ENCODE assay signal across 12 mouse cellular contexts in genomic region chr12:54251942-54252400, GRCm38 (mm10). TPM values are rescaled to one million over a fixed set of nuclear protein-coding genes. Genes with fewer than 3 reads are reported as not detected.
A peak's percentile ranks its signal among the peaks of the same experiment; 100 is the strongest.
DNase-seq lines count a peak whose midpoint lies in the region; ATAC-seq and TF ChIP-seq lines count a peak whose summit lies in the region.
"Had no signal": no experiment of that assay in that cellular context is flagged by ENCODE, and none has a peak within 500 bp of the region (broad histone marks: within the 10 kb centered on the region; RNA-seq: fewer than 3 reads in every experiment).

No protein-coding gene starts in this region.

- no peak overlapping the region for H3K9ac ChIP-seq in intestine, postnatal 0 days (ENCODE audit: low read depth, low read length)
- H3K9ac ChIP-seq: forebrain, embryonic 13.5 days had no signal

- peaks cover 3% of the 10 kb centered on the region; the same call in 1 of the 2 replicates for H3K4me1 ChIP-seq in intestine, postnatal 0 days (replicated peaks; ENCODE audit: control insufficient read depth, insufficient read depth, low read length)
- H3K4me1 ChIP-seq: forebrain, embryonic 13.5 days had no signal

- ATAC-seq in intestine, postnatal 0 days, result peak; percentile 22; the same call in 1 of the 2 replicates
- ATAC-seq: forebrain, embryonic 13.5 days had no signal

- H3K9me3 ChIP-seq in intestine, postnatal 0 days (ENCODE audit: control insufficient read depth), result no peaks in the 10 kb centered on the region
- H3K9me3 ChIP-seq: forebrain, embryonic 13.5 days; megakaryocyte, embryonic 14.5 days had no signal

- no peak for TF ChIP-seq CTCF in intestine, postnatal 0 days (IDR thresholded peaks at IDR 0.05; ENCODE audit: low read depth)

- DNase-seq in left cerebral cortex, adult 11 months (ENCODE audit: low spot score), result peak; percentile 18
- no peak for DNase-seq in left cerebral cortex, postnatal 10 days (ENCODE audit: extremely low spot score in 1 of 2, low spot score in 2 of 2)
- DNase-seq in adrenal gland, postnatal 14 days, result peak; percentile 20
- DNase-seq in right cerebral cortex, postnatal 25 days, result peak; percentile 38
- DNase-seq in urinary bladder, adult 2 months (ENCODE audit: low spot score), result no peak
- no peak for DNase-seq in cerebellum, postnatal 4 days (ENCODE audit: low spot score in 2 of 2)
- DNase-seq in T-cell, adult 2 months (ENCODE audit: low spot score), result no peak
- DNase-seq: thymus, postnatal 14 days had no signal

- intact Hi-C loops in left cerebral cortex, postnatal 10 days (cut with DNase I), result no loop called here

- H3K27ac ChIP-seq in intestine, postnatal 0 days (ENCODE audit: low read depth, low read length), result no peak overlapping the region
- H3K27ac ChIP-seq: forebrain, embryonic 13.5 days had no signal

- no peaks in the 10 kb centered on the region for H3K27me3 ChIP-seq in intestine, postnatal 0 days (replicated peaks; ENCODE audit: control insufficient read depth, insufficient read depth, low read length)
- H3K27me3 ChIP-seq: forebrain, embryonic 13.5 days; megakaryocyte, embryonic 14.5 days had no signal

- H3K4me3 ChIP-seq in intestine, postnatal 0 days (ENCODE audit: low read depth, low read length), result no peak overlapping the region
- H3K4me3 ChIP-seq: forebrain, embryonic 13.5 days; megakaryocyte, embryonic 14.5 days had no signal

- H3K36me3 ChIP-seq in intestine, postnatal 0 days (ENCODE audit: control insufficient read depth, insufficient read depth), result no peaks in the 10 kb centered on the region
- H3K36me3 ChIP-seq: G1E had no signal

- H3K4me2 ChIP-seq in intestine, postnatal 0 days (replicated peaks; ENCODE audit: low read depth), result no peak overlapping the region
- H3K4me2 ChIP-seq: forebrain, embryonic 13.5 days had no signal

- WGBS in intestine, postnatal 0 days, result 35% methylated on average over 9 of the region's 9 CpGs

RNA-seq across cellular contexts. Expression of gene Egln3, which starts 48.3 kb away (rescaled TPM):
- total RNA-seq in left cerebral cortex, postnatal 10 days (2021), result 10 to 100 TPM; 12.2 to 13.6 TPM
- total RNA-seq in adrenal gland, postnatal 14 days (2021), result 3.0 and 6.6 TPM in 2 replicates
- 39.2 and 41.9 TPM in 2 replicates for polyA plus RNA-seq in intestine, postnatal 0 days (2015; fragmentation: Nextera tagmentation; extraction: Ambion mirVana)
- 37.1 and 41.7 TPM in 2 replicates for polyA plus RNA-seq in urinary bladder, adult 2 months (2012; rRNA removed)
- polyA plus RNA-seq: G1E had no signal

Comparison
In these comparisons a context has a peak if more than half of its experiments do, and no peak if none do; other contexts are left out.
1. DNase-seq: peak in left cerebral cortex, adult 11 months (single experiment), adrenal gland, postnatal 14 days (single experiment) and right cerebral cortex, postnatal 25 days (single experiment); none in left cerebral cortex, postnatal 10 days (0 of 2), urinary bladder, adult 2 months (single experiment), cerebellum, postnatal 4 days (0 of 2) and T-cell, adult 2 months (single experiment).